Mouse (Mus musculus) cortical plate, adult 2 months (tissue): ENCODE data around the gene Emilin1. TPM values are rescaled to one million over a fixed set of nuclear protein-coding genes. Genes with fewer than 3 reads are reported as not detected.

Experiments used
- H3K27ac ChIP-seq: fragments of 200-500 bp; 2 replicates; pipeline ENCODE4 v1.5.1; 2012; ENCODE audit warnings: low read length, control low read depth, inconsistent platforms; ENCODE audit not compliant: insufficient read depth
- H3K4me1 ChIP-seq: fragments of 200-500 bp; 2 replicates; pipeline ENCODE4 v1.6.1; 2011; ENCODE audit warnings: low read length; ENCODE audit not compliant: control insufficient read depth, insufficient read depth
- H3K4me3 ChIP-seq: fragments of 200-500 bp; 2 replicates; pipeline ENCODE4 v1.5.1; 2011; ENCODE audit warnings: mild to moderate bottlenecking, low read length, control low read depth; ENCODE audit not compliant: insufficient read depth
- CTCF ChIP-seq: fragments of 200-500 bp; IDR thresholded peaks from 2 replicates; pipeline ENCODE4 v1.5.1; 2011; ENCODE audit warnings: mild to moderate bottlenecking, control low read depth, low read length; ENCODE audit not compliant: insufficient read depth; ENCODE audit errors: extremely low read depth
- POLR2A ChIP-seq: fragments of 200-500 bp; IDR thresholded peaks from 2 replicates; pipeline ENCODE4 v1.6.1; 2011; ENCODE audit warnings: mild to moderate bottlenecking, low read length, control low read depth; ENCODE audit not compliant: insufficient read depth; ENCODE audit errors: extremely low read depth
- polyA plus RNA-seq: library from polyadenylated mRNA; depleted of rRNA; stranded (reverse); fragments of >200 nt; gene quantifications from 2 replicates; pipeline ENCODE4 v1.2.3, GENCODE M21; 2012

Gene Emilin1
- polyA plus RNA-seq, 1 experiment = 3.1 TPM

DNA sequence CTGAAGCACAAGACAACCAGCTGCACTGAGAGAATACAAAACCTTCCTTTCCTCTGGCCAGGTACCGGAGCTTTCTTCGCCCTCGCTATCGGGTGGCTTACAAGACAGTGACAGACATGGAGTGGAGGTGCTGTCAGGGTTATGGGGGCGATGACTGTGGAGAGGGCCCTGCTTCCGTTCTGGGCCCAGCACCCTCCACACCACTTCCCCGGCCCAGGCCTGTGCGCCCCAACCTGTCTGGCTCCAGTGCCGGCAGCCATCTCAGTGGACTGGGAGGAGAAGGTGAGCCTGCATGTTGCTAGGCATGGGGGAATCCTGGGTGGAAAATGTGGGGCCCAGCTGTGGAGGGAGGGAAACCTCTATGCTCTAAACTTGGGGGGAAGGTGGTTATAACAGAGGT is 2.3 kb downstream of the Emilin1 start:
- Histone ChIP-seq H3K27ac (no peak overlapping the region), H3K4me1 (no peaks in the 10 kb centered on the region), H3K4me3 (no peak overlapping the region)
- TF ChIP-seq CTCF (no peak), POLR2A (no peak)

DNA sequence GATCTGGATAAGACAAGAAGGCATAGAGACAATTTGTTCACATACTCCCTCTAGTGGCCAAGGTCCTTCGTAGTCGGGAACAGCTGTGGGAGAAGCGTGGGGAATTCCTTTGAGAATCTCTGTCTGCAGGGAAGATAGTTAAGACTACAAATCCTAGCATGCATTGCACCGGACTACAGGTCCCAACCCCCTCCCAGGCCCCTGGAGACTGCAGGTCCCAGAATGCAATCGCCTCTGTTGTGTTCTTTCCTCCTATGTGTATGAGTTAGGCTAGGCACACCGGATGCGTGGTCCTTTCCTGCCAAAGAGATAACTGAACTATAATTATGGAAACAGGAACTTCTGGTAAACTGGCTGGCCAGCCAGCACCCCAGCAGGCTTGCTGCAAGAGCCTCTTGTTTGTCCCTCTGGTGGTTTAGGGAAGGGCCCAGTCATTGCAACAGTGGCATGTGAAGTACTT is 2.8 kb downstream of the Emilin1 start:
- no peaks in the 10 kb centered on the region for H3K4me1 ChIP-seq
- H3K27ac ChIP-seq = peak overlapping the region; percentile 18; the same call in 1 of the 2 replicates
- TF ChIP-seq POLR2A = peak; percentile 56; the same call in 1 of the 2 replicates
- peak; percentile 82 for TF ChIP-seq CTCF
- H3K4me3 ChIP-seq = no peak overlapping the region

- Histone ChIP-seq H3K27ac (peak overlapping the region; percentile 18; the same call in 1 of the 2 replicates), H3K4me3 (no peak overlapping the region), H3K4me1 (no peaks in the 10 kb centered on the region)
- TF ChIP-seq CTCF (no peak), POLR2A (no peak)
Measured at GRCm38 (mm10) chr5:30916841-30917240, 3.6 kb downstream of the Emilin1 start.

DNA sequence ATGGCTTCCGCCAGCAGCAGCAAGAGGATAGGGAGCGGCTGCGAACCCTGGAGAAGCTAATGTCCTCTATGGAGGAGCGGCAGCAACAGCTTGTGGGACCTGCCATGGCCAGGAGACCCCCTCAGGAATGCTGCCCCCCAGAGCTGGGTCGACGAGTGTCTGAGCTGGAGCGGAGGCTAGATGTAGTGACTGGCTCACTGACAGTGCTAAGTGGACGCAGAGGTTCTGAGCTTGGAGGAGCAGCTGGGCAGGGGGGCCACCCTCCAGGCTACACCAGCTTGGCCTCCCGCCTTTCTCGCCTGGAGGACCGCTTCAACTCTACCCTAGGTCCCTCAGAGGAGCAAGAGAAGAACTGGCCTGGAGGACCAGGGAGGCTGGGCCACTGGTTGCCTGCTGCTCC is 4.1 kb downstream of the Emilin1 start:
- Histone ChIP-seq H3K4me3 (no peak overlapping the region), H3K27ac (no peak overlapping the region), H3K4me1 (no peaks in the 10 kb centered on the region)
- TF ChIP-seq CTCF (no peak), POLR2A (no peak)

GRCm38 (mm10) chr5:30917891-30918670 is 4.9 kb downstream of the Emilin1 start:
- Histone ChIP-seq H3K4me1 (no peaks in the 10 kb centered on the region), H3K27ac (no peak overlapping the region), H3K4me3 (no peak overlapping the region)
- TF ChIP-seq POLR2A (no peak), CTCF (no peak)

- no peak for TF ChIP-seq POLR2A
- TF ChIP-seq CTCF = no peak
- H3K27ac ChIP-seq = no peak overlapping the region
- H3K4me3 ChIP-seq = no peak overlapping the region
- H3K4me1 ChIP-seq = no peaks in the 10 kb centered on the region
Measured at GRCm38 (mm10) chr5:30918691-30919090, 5.5 kb downstream of the Emilin1 start.

- Histone ChIP-seq H3K4me3 (no peak overlapping the region), H3K4me1 (no peaks in the 10 kb centered on the region), H3K27ac (no peak overlapping the region)
- TF ChIP-seq POLR2A (no peak), CTCF (no peak)
Measured at GRCm38 (mm10) chr5:30919831-30920614, 6.8 kb downstream of the Emilin1 start.

- H3K4me3 ChIP-seq = no peak overlapping the region
- H3K4me1 ChIP-seq = no peaks in the 10 kb centered on the region
- TF ChIP-seq POLR2A (no peak), CTCF (no peak)
- H3K27ac ChIP-seq = no peak overlapping the region
Measured at GRCm38 (mm10) chr5:30920621-30921020, 7.4 kb downstream of the Emilin1 start.

DNA sequence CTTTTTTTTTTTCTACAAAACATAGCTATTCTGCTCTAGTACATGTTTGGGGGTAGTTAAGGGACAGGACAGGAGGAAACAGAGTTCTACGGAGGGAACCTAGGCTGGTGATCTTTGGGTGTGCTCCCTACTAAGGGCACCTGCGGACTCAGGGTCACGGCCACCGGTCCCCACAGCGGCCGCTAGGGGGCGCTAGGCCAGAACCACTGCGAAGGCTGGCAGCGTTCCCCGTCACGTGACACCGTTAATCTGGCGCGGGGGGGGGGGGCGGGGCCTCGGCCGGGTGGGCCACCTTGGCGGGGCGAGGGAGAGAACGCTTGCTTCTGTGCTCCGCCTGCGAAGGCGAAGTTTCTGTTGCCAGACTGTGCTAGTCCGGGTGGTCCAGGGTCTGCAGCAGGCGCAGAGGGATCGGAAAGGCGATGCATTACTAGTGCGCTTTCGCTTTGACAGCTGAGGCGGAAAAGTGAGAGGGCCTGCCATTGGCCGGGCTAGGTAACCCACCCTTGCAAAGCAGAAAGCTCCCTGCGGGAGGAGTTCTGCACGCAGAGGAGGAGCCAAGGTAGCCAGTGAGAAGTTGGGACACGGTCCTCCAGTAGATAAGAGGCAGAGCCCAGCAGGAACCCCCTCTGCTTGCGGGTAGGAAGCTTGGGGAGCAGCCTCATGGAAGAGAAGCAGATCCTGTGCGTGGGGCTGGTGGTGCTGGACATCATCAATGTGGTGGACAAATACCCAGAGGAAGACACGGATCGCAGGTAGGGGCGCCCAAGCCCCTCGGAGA is 8.2 kb downstream of the Emilin1 start, which contains the start of gene Khk:
Gene Khk, plus strand, starts transcription at position 176 of the 778 bp plus-strand sequence.
- H3K4me1 ChIP-seq = no peaks in the 10 kb centered on the region
- H3K27ac ChIP-seq = no peak within 1 kb of the TSS
- H3K4me3 ChIP-seq = peak within 1 kb of the TSS; percentile 62
- TF ChIP-seq CTCF (peak; percentile 60), POLR2A (peak; percentile 65; the same call in 1 of the 2 replicates)
